Mouse (Mus musculus): ENCODE measurements around the gene Hoxb2. TPM values are rescaled to one million over a fixed set of nuclear protein-coding genes. Genes with fewer than 3 reads are reported as not detected.

Hoxb2 gene
- total RNA-seq, 2 experiments from 2014 or later = 0.66 to 1.3 TPM

DNA sequence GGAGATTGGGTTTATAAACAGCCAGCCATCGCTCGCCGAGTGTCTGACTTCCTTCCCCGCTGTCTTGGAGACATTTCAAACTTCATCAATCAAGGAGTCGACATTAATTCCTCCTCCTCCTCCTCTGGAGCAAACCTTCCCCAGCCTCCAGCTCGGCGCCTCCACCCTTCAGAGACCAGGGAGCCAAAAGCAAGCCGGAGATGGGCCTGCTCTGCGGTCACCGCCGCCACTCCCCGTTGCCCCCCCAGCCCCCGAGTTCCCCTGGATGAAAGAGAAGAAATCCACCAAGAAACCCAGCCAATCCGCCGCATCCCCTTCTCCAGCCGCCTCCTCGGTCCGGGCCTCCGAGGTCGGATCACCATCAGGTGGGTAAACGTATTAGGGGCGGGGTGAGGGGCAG, 1.5 kb downstream of the Hoxb2 start:
- DNase-seq = no peak

DNA sequence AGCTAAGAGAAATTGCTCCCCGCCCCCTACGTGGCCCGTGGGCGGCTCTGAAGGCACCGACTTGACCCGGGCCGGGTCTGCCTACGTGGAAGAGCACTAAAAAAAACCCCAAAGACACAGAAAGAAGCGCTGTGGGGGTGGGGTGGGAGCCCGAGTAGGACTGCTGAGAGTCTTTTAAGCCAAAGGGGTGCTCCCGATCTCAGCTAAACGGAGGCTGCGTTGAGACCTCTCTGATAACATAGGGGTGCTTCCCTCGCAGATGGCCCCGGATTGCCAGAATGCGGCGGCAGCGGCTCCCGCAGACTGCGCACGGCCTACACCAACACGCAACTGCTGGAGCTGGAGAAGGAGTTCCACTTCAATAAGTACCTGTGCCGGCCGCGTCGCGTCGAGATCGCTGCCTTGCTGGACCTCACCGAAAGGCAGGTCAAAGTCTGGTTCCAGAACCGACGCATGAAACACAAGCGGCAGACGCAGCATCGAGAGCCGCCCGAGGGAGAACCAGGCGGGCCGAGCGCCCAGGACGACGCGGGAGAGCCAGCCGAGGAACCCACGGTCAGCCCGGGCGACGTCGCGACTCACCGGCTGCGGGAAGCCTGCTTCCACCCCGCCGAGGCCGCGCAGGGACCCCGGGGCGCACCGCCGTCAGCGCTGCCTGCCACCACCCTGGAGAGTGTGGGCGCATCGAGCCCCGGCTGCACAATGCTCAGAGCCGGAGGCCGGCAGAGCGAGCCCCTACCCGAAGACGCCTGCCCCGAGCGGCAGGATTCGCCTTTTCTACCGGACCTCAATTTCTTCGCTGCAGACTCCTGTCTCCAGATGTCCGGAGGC, 2.6 kb downstream of the Hoxb2 start:
- DNase-seq = peak; percentile 34

DNA sequence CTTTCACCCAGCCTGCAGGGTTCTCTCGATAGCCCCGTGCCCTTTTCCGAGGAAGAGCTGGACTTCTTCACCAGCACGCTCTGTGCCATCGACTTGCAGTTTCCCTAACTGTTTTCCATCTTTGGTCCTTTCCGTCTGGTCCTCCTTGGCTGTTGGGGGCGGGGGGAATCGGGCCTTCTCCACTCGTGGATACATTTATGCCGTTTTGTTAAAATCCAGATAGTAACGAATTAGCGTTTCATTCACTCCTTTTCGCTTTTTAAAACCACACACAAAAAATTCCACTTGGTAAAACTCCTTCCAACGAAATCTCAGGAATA, 3.2 kb downstream of the Hoxb2 start:
- no peak for DNase-seq

DNA sequence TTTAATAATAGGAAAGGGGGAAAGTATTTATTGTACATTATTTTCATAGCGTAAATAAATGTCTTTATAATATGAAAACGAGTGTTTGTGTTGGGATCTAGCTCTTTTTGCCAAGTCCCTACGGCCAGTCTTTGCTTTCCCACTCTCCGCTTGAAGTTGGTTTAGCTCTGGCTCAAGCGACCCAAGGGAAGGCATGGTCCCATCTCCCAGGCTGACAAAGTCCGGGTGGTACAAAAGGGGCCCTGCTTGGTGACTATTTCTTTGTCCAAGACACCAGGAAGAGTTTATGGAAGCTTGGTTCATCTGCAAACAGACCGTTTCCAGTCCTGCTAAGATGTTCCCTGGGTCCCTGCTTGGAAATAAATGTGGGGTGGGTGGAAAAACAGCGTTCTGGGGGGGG, 3.6 kb downstream of the Hoxb2 start:
- no peak for DNase-seq

DNA sequence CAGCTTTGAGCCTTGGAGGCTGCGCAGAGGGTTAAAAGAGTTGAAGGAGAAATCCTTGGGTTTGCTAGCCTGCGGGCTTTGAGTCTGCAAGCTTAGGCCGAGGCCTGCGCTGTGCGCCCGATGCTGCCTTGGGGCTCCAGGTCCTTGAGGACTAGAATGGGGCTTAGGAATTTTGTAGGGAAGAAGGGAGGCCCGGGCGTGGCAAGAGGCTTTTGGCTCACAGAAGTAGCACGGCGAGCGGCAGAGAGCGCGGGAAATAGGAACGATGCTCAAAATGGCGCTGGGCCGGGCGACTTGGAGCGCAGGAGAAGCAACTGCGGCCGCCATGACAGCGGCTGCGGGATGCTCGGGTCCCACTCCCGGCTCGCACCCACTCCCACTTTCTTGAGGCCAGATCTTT, 4.1 kb downstream of the Hoxb2 start:
- DNase-seq = no peak

DNA sequence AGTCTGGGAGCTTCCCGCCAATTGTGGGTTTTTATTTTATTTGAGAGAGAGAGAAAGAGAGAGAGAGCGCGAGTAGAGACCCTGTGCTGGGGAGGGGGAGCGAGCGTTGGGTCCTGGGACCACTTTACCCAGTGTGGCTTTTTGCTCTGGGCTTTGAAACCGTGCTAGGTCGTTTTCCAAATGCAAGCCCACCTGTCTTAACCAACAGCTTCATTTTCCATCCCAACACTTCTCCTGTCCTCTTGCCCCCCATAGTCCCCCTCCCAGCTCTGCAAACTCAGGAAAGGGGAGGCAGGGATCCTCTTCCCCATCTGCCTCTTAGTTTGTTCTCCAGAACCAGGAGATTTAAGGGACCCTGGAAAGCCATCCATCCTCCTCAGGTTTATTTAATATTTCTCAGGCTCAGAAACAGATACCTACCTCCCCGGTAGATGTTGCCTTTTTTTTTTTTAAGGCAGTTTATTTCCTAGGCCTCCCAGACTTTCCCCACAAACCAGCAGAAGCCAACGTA, 4.5 kb downstream of the Hoxb2 start:
- no peak for DNase-seq

DNA sequence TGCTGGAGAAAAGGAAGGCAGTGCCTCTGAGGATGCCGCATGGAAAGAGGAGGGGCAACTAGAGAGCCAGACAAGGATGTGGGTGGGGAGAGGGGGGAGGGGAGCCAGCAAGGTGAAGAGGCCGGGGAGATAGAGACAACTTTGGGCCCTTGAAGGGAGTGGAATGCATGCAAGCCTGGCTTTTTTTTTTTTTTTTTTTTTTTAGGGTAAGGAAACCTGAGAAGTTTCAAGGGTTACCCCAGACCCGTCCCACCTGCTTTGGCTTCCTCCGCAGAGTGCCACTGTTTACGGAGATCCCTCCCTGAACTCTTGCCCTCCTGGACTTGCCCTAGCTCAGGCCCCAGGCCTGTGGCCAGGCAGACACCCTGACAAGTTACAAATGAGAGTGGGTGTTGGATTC, 13.5 kb downstream of the Hoxb2 start:
- DNase-seq = no peak

DNA sequence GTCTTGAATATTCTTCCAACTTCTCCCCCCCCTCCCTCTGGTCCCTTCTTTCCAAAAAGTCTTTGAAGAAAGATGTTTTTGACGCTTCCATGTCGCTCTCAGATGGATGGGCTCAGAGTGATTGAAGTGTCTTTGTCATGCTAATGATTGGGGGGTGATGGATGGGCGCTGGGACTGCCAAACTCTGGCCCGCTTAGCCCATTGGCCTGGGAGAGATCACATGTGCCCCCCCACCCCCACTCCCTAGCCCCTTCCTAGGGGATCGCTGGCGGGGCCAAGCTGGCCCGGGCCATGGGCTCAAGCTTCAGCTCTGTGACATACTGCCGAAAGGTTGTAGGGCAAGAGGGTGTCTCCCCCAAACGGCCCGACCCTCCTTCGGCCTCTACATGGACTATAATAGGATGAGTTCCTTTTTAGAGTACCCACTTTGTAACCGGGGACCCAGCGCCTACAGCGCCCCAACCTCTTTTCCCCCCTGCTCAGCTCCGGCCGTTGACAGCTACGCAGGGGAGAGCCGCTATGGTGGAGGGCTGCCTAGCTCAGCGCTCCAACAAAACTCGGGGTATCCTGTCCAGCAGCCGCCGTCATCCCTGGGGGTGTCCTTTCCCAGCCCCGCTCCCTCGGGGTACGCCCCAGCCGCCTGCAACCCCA, 15.2 kb downstream of the Hoxb2 start, which contains the start of gene Hoxb1:
Gene Hoxb1 (plus strand): TSS at position 312 of the 651 bp plus-strand sequence.
- DNase-seq = no peak

DNA sequence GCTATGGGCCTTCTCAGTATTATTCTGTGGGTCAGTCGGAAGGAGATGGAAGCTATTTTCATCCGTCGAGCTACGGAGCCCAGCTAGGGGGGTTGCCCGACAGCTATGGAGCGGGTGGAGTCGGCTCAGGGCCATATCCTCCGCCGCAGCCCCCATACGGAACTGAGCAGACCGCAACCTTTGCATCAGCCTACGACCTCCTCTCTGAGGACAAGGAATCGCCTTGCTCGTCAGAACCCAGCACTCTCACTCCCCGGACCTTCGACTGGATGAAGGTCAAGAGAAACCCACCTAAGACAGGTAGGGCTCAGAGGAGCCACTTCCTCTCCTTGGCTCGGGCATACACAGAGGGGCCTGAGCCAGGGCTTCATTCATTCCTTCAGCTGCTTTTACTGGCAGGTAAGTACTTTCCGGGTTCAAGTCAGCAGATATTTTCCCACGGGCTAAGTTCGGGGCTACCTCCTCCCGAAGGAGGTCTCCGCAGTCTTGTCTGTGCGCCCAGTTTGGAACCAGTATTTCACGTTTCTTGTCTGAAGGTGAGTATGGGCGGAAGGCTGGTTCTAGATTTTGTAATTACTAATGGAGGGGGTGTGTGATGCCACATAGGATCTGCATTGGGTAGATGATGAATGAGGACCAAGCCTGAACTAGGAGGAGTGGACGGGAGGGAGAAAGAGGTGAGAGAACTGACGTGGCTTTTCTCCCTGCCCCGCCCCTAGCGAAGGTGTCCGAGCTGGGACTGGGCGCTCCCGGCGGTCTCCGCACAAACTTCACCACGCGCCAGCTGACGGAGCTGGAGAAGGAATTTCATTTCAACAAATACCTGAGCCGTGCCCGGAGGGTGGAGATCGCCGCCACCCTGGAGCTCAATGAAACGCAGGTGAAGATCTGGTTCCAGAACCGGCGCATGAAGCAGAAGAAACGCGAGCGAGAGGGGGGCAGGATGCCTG, 16.0 kb downstream of the Hoxb2 start:
- no peak for DNase-seq

DNA sequence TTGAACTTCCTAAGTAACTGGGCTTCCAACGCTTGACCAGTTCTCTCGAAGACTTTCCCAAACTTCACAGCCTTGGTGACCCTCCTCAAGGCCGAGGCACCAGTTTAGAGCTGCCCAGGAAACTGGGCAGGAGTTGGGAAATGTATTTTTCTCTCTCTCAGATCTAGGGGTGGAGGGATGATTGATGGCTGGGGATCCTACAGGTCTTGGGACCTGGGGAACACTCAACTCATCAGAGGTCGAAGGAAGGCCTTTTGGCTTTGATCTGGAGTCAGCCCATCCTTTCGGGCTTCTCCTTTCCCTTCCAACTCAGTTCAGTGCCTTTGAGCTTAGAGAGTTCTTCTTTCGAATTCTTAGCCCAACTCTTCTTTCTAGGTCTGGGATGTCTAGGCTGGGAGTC, 16.8 kb downstream of the Hoxb2 start:
- DNase-seq = no peak

DNA sequence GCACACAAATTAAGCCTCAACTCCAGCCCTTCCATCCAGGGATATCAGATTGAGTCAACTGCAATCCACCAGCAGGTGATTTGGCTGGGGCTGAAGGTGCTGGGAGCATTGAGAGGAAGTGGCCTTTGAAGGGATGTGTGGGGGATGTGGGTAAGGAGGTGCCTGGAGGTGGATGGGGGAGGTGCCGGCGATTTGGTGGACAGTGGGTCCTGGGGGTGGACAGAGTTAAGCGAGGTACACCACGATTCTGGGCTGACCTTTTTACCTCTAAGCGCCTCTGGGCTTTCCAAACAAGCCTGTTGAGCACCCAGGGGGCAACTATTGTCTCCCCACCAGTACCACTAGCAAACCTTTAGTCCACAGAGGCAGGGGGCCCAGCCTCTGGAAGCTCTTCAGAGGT, 18.4 kb downstream of the Hoxb2 start:
- no peak for DNase-seq

DNA sequence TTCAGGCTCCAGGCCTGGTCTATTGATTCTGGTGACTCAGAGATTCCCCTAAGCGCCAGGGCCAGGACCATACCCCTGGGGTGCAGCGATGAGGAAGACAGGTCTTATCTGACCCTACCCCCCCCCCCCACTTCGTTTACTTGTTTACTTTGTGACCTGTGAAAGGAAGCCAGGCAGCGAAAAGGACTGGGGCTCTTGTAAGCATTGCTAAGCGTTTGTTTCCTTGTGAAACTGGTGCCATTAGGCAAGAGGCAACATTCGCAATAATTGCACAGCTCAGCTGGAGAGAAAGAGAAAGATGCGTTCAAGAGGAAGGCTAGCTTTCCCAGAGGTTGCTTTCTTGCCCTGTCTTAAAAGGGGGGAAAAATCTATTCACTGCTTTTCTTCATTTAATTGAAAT, 18.8 kb downstream of the Hoxb2 start:
- DNase-seq = no peak

DNA sequence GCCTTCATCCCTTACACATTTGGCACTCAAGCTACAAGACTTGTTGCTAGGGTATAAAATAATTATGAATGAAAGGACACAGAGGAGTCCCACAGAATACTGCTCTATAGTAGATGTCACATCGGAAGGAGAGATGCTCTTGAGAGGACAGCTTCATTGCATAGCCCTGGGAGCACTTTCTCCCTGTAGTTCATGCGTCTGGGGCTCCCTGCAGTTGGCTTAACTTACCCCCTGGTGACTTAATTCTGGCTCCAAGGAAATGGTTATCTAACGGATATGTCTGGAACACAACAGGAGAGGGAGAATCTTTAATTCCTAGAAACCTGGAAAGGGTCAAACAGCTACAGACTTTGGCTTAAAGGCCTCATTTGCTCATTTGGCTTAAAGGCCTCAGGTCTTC, 21.4 kb downstream of the Hoxb2 start:
- no peak for DNase-seq

DNA sequence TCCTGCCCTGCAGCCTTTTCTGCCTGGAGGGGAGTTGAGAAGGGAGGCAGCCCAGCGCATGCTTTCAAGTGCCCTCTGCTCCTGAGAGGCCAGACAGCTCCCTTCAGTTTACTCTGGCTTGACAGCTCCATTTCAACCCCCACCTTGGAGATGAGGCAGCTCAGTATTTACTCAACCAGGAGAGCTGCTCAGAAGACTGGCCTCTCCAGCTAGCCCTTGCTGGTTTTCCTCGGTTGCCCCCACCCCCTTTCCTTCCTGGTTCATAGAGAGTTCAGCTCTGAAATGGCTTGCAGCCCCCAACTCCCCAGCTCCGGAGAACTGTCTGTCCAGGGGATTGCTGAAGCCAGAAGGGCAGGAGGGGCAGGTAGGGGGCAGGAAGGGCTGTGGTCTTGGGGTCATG, 22.2 kb downstream of the Hoxb2 start:
- no peak for DNase-seq

DNA sequence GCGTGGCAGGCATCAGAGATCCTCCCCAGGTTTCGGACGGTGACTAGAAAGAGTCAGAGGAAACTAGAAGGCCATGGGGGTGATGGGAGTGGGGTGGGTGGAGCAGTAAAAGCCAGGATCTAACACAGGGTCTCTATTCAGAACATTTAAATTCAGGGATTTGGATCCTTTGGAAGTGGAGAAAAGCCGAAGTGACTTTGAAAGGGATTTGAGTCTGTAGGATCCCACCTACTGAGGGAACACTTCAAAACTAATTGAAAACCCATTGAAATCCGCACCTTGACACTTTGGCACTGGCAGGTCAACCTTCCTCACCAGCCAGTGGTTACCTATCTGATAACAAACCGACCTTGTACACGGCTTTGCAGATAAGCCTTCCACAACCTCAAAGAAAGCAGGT, 24.5 kb downstream of the Hoxb2 start:
- DNase-seq = no peak

DNA sequence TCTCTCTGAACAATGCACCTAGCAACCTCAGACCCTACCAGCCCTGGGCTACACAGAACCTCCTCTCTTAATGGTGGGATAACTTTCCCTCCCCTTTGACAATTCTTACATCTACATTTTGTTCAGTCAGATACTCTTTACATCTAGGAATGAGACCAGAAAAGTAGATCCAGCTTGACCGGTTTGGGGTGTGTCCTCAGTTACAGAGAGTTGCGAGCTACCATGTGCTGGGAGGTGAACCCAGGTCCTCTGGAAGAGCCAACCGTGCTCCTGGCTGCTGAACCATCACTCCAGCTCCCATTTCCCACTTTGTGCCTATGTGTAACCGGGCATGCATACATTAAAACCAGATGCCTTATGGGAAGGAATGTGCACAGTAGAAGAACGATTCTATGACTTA, 33.1 kb downstream of the Hoxb2 start:
- DNase-seq = no peak

DNA sequence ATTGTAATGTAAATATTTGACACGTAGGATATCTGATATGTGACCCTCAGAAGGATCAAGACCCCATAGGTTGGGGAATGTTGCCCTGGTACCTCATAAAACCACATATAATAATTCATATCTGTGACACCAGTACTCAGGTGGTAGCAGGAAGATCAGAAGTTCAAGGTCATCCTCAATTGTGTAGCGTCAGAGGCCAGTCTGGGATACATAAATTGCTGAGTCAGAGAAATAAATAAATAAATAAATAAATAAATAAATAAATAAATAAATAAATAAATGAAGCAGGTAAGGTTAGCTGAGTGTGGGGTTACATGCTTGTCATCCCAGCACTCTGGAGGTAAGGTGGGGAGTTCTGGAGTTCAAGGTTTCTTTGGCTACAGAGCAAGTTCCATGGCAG, 37.3 kb downstream of the Hoxb2 start:
- DNase-seq = no peak

DNA sequence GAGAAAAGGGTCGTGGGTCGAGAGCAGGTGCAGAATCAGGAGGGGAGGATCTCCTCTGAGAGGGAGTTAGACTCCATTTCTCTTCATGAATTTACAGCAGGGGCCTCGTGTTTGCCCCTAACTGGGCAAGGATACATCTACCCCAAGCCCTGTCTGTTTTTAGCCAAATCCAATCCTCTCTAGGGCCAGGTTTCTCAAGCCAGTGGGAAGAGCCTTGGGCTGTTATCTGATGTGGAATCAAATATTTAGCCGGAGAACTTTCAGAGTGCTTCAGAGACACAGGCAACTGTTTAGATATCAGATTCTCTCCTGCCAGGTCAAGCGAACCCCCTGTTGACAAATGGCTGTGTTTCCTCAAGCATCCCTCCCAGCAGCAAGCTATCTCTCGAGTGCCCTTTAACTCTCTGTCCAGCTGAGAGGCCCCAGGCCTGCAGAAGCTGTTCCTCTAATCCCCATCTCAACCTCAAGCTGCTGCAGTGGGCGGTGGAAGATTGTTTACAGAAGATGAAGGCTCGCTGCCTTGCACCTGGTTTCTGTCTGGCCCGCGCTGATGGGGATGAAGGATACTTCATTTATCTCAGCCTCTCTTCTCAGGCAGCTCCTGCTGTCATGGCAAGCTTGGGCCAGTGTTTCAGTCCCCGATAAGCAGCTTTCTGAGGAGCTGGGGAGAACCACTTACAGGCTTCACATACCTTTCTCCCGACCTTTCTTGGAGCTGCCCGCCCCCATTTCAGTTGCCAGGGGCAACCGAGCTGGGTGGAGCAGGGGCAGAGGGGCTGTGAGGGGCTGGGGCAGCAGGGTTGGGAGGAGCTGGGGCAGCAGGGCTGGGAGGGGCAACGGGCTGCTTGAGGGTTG, 46.7 kb downstream of the Hoxb2 start:
- DNase-seq = no peak

DNA sequence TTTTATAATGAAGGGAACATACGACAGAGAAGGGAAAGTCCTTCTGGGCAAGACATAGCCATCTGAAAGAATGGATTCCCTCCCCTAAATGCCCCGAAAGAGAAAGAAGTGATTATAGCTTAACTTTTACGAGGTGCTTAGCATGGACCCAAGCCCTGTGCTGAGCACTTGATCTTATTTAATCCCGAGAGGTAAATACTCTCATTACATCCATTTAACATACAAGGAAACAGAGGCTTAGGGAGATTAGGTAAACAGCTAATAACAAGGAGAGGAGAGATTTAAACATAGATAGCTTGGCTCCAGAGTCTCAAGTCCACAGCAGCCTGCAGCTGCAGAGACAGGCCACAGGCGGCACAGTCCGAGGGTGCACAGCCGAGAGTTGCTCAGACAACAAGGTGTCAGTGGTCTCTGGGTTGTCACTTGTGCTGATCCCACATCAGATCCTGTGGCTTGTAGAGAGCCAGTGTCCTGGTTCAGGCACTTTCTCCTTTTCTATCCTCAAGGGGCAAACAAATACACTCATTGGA, 47.5 kb downstream of the Hoxb2 start:
- no peak for DNase-seq

DNA sequence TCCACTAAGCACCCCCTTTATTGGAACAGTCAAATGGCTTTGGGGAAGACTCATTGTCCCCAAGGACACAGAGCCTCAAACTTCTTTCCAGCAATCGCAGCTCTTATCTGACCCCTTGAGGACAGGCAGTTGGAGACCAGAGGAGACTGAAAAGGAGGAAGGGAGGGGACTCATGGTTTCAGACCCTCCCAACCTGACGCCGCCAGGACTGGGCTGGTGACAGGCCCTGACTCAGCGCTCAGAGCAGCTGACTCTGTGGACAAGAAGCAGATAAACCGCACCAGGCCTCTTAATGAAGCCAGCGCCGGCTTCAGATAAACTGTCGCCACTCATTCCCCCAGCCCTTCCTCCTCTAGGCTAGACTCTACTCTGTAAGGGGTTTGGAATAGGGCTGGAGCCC, 49.6 kb downstream of the Hoxb2 start:
- no peak for DNase-seq
